Comparison of ENCODE assay signal across 25 mouse cellular contexts in genomic region chr8:81572319-81573104, GRCm38 (mm10).
"Had no signal": no experiment of that assay in that cellular context is flagged by ENCODE, and none has a peak within 500 bp of the region (broad histone marks: within the 10 kb centered on the region; RNA-seq: fewer than 3 reads in every experiment).

No protein-coding gene starts in this region.

- H3K36me3 ChIP-seq: heart, embryonic 10.5 days; heart, embryonic 12.5 days; hindbrain, embryonic 10.5 days; hindbrain, embryonic 12.5 days; intestine, embryonic 15.5 days; limb, embryonic 10.5 days; limb, embryonic 12.5 days; liver, embryonic 13.5 days; liver, embryonic 15.5 days had no signal

- H3K4me1 ChIP-seq: heart, embryonic 10.5 days; heart, embryonic 12.5 days; hindbrain, embryonic 10.5 days; hindbrain, embryonic 12.5 days; intestine, embryonic 15.5 days; limb, embryonic 10.5 days; limb, embryonic 12.5 days; liver, embryonic 13.5 days; liver, embryonic 15.5 days had no signal

- H3K27me3 ChIP-seq: heart, embryonic 12.5 days; hindbrain, embryonic 12.5 days; intestine, embryonic 15.5 days; limb, embryonic 12.5 days; liver, embryonic 13.5 days; liver, embryonic 15.5 days had no signal

- DNase-seq: gastrocnemius, adult 2 months; gastrocnemius, postnatal 10 days; gastrocnemius, postnatal 25 days; heart, adult 18-20 months; heart, postnatal 10 days; heart, postnatal 4 days; kidney, adult 18-20 months; kidney, adult 8-10 months; kidney, postnatal 14 days; kidney, postnatal 36 days; liver; liver, embryonic 13.5 days had no signal

- H3K27ac ChIP-seq: gastrocnemius, adult 2 months; heart, embryonic 10.5 days; hindbrain, embryonic 10.5 days; hindbrain, embryonic 12.5 days; hindbrain, embryonic 14.5 days; intestine, embryonic 15.5 days; kidney, postnatal 0 days; limb, embryonic 10.5 days; limb, embryonic 12.5 days; liver, embryonic 13.5 days; liver, embryonic 15.5 days had no signal

- H3K4me3 ChIP-seq: gastrocnemius, adult 2 months; heart, embryonic 10.5 days; heart, embryonic 12.5 days; hindbrain, embryonic 10.5 days; hindbrain, embryonic 12.5 days; intestine, embryonic 15.5 days; limb, embryonic 10.5 days; limb, embryonic 12.5 days; liver, embryonic 13.5 days; liver, embryonic 15.5 days had no signal

- H3K4me2 ChIP-seq: heart, embryonic 12.5 days; hindbrain, embryonic 12.5 days; hindbrain, embryonic 14.5 days; intestine, embryonic 15.5 days; limb, embryonic 12.5 days; liver, embryonic 11.5 days; liver, embryonic 13.5 days; liver, embryonic 15.5 days had no signal

- H3K9ac ChIP-seq: heart, embryonic 12.5 days; hindbrain, embryonic 12.5 days; hindbrain, embryonic 14.5 days; intestine, embryonic 15.5 days; limb, embryonic 12.5 days; liver, embryonic 13.5 days; liver, embryonic 15.5 days had no signal

- ATAC-seq: hindbrain, embryonic 16.5 days; intestine, embryonic 15.5 days; intestine, postnatal 0 days had no signal

- H3K9me3 ChIP-seq: heart, embryonic 10.5 days; heart, embryonic 12.5 days; hindbrain, embryonic 10.5 days; hindbrain, embryonic 12.5 days; intestine, embryonic 15.5 days; limb, embryonic 10.5 days; limb, embryonic 12.5 days; liver, embryonic 13.5 days; liver, embryonic 15.5 days had no signal
